Mouse (Mus musculus) kidney, postnatal 0 days (tissue): ENCODE data around the gene 2310022A10Rik. TPM values are rescaled to one million over a fixed set of nuclear protein-coding genes. Genes with fewer than 3 reads are reported as not detected.
A peak's percentile ranks its signal among the peaks of the same experiment; 100 is the strongest.

Experiments used
- ATAC-seq: fragments of 200-750 bp; cut with Nextera tagmentation; replicated peaks from 2 replicates; pipeline ENCODE4 v1.8.0; 2017; ENCODE audit warnings: low read depth, moderate number of reproducible peaks, moderate TSS enrichment, moderate library complexity; ENCODE audit not compliant: low FRiP score
- DNase-seq: peaks from one replicate; pipeline ENCODE4 v3.0.0-alpha.2; 2016; ENCODE audit warnings: low spot score
- H3K27ac ChIP-seq: fragments of 300-500 bp; sonication (generic); 2 replicates; pipeline ENCODE4 v1.5.1; 2014; ENCODE audit warnings: mild to moderate bottlenecking
- H3K27me3 ChIP-seq: fragments of 300-500 bp; sonication (generic); 2 replicates; pipeline ENCODE4 v1.6.1; 2014; ENCODE audit warnings: low read length, mixed read lengths; ENCODE audit not compliant: insufficient read depth
- H3K36me3 ChIP-seq: fragments of 300-500 bp; sonication (generic); 2 replicates; pipeline ENCODE4 v1.6.1; 2014; ENCODE audit warnings: low read length, mixed read lengths; ENCODE audit not compliant: insufficient read depth
- H3K4me1 ChIP-seq: fragments of 300-500 bp; sonication (generic); replicated peaks from 2 replicates; pipeline ENCODE4 v1.6.1; 2014; ENCODE audit warnings: antibody characterized with exemption, low read length, mixed read lengths; ENCODE audit not compliant: insufficient read depth
- H3K4me2 ChIP-seq: fragments of 300-500 bp; sonication (generic); 2 replicates; pipeline ENCODE4 v1.6.1; 2014; ENCODE audit warnings: mild to moderate bottlenecking, low read length, moderate library complexity, mixed read lengths
- H3K4me3 ChIP-seq: fragments of 300-500 bp; sonication (generic); replicated peaks from 2 replicates; pipeline ENCODE4 v1.5.1; 2014; ENCODE audit warnings: low read depth, low read length
- H3K9ac ChIP-seq: fragments of 300-500 bp; sonication (generic); 2 replicates; pipeline ENCODE4 v1.6.1; 2014; ENCODE audit warnings: low read depth, low read length
- H3K9me3 ChIP-seq: fragments of 300-500 bp; sonication (generic); replicated peaks from 2 replicates; pipeline ENCODE4 v1.6.1; 2016; ENCODE audit warnings: low read length, inconsistent platforms, mixed read lengths
- CTCF ChIP-seq: IDR thresholded peaks from 2 replicates; pipeline ENCODE4 v1.5.1; 2016; ENCODE audit warnings: antibody characterized with exemption, low read depth, mild to moderate bottlenecking, moderate library complexity
- WGBS: fragments of 180-500 bp; shearing (Covaris S2); extraction: QIAGEN DNeasy Blood & Tissue Kit; methylation state at CpG from one replicate; pipeline ENCODE4 v1.1.7; 2014; 5-methylcytosine and 5-hydroxymethylcytosine counted together
- polyA plus RNA-seq: library from polyadenylated mRNA; unstranded; fragments of >200 nt; fragmentation: Nextera tagmentation; extraction: Ambion mirVana; gene quantifications from 2 replicates; pipeline ENCODE4 v1.2.1, GENCODE M21; 2015

The 2310022A10Rik gene
- polyA plus RNA-seq, 1 experiment from 2014 or later = 20.1 TPM

GRCm38 (mm10) chr7:27518314-27518713 is 34.7 kb upstream of the 2310022A10Rik start:
- DNase-seq = no peak
- H3K4me1 ChIP-seq = no peaks in the 10 kb centered on the region
- H3K27me3 ChIP-seq = no peaks in the 10 kb centered on the region
- no peak for TF ChIP-seq CTCF
- H3K4me2 ChIP-seq = no peak overlapping the region
- no peak overlapping the region for H3K4me3 ChIP-seq
- H3K36me3 ChIP-seq = peaks cover 8% of the 10 kb centered on the region; the same call in 1 of the 2 replicates
- no peak overlapping the region for H3K27ac ChIP-seq
- no peak overlapping the region for H3K9ac ChIP-seq
- H3K9me3 ChIP-seq = no peaks in the 10 kb centered on the region
- 86% methylated on average over 9 of the region's 9 CpGs for WGBS
- ATAC-seq = no peak

DNA sequence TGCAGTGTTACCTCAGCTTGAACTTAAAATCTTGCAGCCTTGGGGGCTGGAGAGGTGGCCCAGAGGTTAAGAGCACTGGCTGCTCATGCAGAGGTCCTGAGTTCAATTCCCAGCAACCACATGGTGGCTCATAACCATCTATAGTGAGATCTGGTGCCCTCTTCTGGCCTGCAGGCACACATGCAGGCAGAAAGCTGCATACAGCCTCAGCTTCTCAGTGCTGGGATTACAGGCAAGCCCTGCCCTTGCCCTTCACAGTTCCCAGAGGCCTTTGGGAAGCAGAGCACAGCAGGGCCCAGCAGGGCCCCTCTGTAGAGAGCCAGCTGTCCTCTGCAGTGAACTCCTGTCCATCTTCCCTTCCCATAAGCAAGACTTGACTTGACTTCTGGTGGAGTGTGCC is 32.9 kb upstream of the 2310022A10Rik start:
- H3K9ac ChIP-seq = no peak overlapping the region
- TF ChIP-seq CTCF = peak; percentile 19; the same call in 1 of the 2 replicates
- H3K9me3 ChIP-seq = no peaks in the 10 kb centered on the region
- no peak for ATAC-seq
- H3K4me3 ChIP-seq = no peak overlapping the region
- H3K4me2 ChIP-seq = no peak overlapping the region
- no peak overlapping the region for H3K27ac ChIP-seq
- no peaks in the 10 kb centered on the region for H3K4me1 ChIP-seq
- H3K27me3 ChIP-seq = no peaks in the 10 kb centered on the region
- no peak for DNase-seq
- peaks cover 8% of the 10 kb centered on the region; the same call in 1 of the 2 replicates for H3K36me3 ChIP-seq

GRCm38 (mm10) chr7:27520599-27520998 is 32.4 kb upstream of the 2310022A10Rik start:
- Histone ChIP-seq H3K4me1 (no peaks in the 10 kb centered on the region), H3K27me3 (no peaks in the 10 kb centered on the region), H3K9ac (no peak overlapping the region), H3K4me2 (no peak overlapping the region), H3K9me3 (no peaks in the 10 kb centered on the region), H3K36me3 (peaks cover 8% of the 10 kb centered on the region; the same call in 1 of the 2 replicates), H3K27ac (no peak overlapping the region), H3K4me3 (no peak overlapping the region)
- ATAC-seq = no peak
- 62% methylated on average over 1 of the region's 1 CpGs for WGBS
- TF ChIP-seq CTCF = no peak
- peak; percentile 16 for DNase-seq

DNA sequence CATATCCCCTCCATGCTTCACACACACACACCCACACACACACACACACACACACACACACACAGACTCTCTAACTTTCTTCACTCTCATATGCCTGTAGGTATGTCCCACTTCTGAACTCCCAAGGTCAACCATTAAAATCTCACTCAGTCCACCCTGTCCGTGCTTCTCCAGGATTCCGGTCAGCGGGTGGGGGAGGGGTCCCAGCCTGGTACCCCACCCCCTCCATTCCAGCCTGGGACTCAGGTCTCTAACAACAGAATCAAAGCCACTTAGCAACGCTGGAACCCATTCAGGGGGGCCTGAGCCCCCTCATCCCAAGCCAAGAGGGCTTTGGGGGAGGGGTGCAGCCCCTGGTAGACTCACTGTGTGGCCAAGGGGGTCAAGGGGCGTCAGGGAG is 30.1 kb upstream of the 2310022A10Rik start, which contains the start of gene Hipk4:
Gene Hipk4 (plus strand): TSS at position 301 of the 400 bp plus-strand sequence.
- no peak for ATAC-seq
- Histone ChIP-seq H3K4me1 (no peaks in the 10 kb centered on the region), H3K9ac (no peak within 1 kb of the TSS)

GRCm38 (mm10) chr7:27523805-27524204 is 29.2 kb upstream of the 2310022A10Rik start:
- H3K4me1 ChIP-seq = no peaks in the 10 kb centered on the region
- H3K4me3 ChIP-seq = no peak overlapping the region
- H3K4me2 ChIP-seq = no peak overlapping the region
- no peak for TF ChIP-seq CTCF
- ATAC-seq (no peak), DNase-seq (no peak)
- no peak overlapping the region for H3K9ac ChIP-seq
- H3K27me3 ChIP-seq = no peaks in the 10 kb centered on the region
- WGBS = 96% methylated on average over 13 of the region's 13 CpGs
- H3K9me3 ChIP-seq = no peaks in the 10 kb centered on the region
- no peaks in the 10 kb centered on the region for H3K36me3 ChIP-seq
- no peak overlapping the region for H3K27ac ChIP-seq

More for the DNA sequence above, 30.1 kb upstream of the 2310022A10Rik start, which contains the start of gene Hipk4:
- no peak for DNase-seq
- Histone ChIP-seq H3K27me3 (no peaks in the 10 kb centered on the region), H3K27ac (no peak within 1 kb of the TSS), H3K36me3 (0 out of 2 replicates have a peak, but pooled peaks cover 3% of the 10 kb centered on the region), H3K4me3 (no peak within 1 kb of the TSS), H3K4me2 (no peak within 1 kb of the TSS), H3K9me3 (no peaks in the 10 kb centered on the region)
- no peak for TF ChIP-seq CTCF
- 51% methylated on average over 5 of the region's 5 CpGs for WGBS

GRCm38 (mm10) chr7:27526039-27526827 is 26.8 kb upstream of the 2310022A10Rik start:
- ATAC-seq = peak; percentile 58; the same call in 1 of the 2 replicates
- no peak overlapping the region for H3K4me2 ChIP-seq
- WGBS = 25% methylated on average over 10 of the region's 10 CpGs
- peak; percentile 95 for TF ChIP-seq CTCF
- no peaks in the 10 kb centered on the region for H3K4me1 ChIP-seq
- H3K27ac ChIP-seq = no peak overlapping the region
- DNase-seq = peak; percentile 91
- no peak overlapping the region for H3K4me3 ChIP-seq
- H3K9me3 ChIP-seq = no peaks in the 10 kb centered on the region
- H3K36me3 ChIP-seq = peaks cover 13% of the 10 kb centered on the region
- H3K9ac ChIP-seq = no peak overlapping the region
- no peaks in the 10 kb centered on the region for H3K27me3 ChIP-seq
